Mouse (Mus musculus): ENCODE results near the gene A630095E13Rik.
"Not testable (repeated sequence)": the region's sequence is repeated elsewhere in the genome, so short reads cannot be mapped to it uniquely, and the experiment has no call there.

Gene A630095E13Rik

DNA sequence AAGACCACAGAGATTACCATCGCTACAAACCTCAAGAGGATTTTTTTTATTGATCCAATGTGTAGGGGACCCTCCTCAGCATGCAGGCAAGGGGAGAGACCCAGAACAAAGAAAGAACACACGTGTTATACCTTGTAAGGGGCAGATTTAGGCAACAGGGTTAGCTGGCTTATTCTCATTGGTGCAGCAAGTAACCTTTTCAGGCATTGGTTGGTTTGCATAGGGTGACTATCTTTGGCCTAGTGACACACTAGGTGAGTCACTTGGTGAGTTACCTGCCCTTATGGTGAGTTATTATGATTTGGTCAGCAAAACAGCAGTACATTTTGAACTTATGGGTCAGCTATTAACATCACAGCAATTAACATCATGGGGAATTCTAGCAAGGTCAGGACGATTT is at the start of gene A630095E13Rik:
Gene A630095E13Rik (minus strand): TSS at position 101 of the 400 bp plus-strand sequence.
- DNase-seq (ENCODE audit: low spot score) = not testable (repeated sequence)

DNA sequence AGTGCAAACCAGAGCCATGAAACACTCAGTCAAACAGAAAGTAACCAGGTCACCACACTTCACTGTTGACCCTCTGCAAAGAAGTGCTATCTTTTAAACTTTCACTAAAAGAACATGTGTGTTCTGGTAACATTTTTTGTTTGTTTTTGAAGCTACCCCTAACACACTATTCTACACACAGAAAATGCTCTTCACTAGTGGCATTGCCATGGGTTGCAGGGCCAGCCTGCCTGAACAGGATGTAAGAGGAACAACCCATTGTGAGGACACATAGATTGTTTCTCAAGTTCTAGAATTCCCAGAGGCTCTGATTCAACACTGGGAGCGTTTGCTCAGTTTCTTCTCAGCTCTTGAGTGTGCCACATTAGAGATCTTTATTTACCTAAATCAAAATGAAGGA is 49.7 kb upstream of the A630095E13Rik start, which contains the start of gene Acrv1:
Gene Acrv1 (plus strand): TSS at position 301 of the 400 bp plus-strand sequence.
- no peak for DNase-seq (ENCODE audit: low spot score)

DNA sequence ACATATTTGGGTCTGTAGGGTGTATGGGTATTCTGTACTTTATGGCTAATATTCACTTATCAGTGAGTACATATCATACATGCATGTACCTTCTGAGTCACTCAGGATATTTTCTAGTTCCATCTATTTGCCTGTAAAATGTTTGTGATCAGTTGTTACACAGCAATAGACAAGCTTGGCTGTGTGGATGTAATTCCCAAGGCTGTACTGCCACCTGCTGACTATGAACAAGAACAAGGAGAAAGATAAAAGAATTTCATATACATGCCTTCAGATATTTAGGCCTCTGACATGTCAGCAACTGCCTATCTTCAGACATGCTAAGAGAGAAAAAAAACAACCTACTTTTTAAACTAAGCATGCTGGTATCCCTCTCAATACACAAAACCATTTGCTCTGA is 44.2 kb upstream of the A630095E13Rik start:
- DNase-seq (ENCODE audit: low spot score) = no peak

DNA sequence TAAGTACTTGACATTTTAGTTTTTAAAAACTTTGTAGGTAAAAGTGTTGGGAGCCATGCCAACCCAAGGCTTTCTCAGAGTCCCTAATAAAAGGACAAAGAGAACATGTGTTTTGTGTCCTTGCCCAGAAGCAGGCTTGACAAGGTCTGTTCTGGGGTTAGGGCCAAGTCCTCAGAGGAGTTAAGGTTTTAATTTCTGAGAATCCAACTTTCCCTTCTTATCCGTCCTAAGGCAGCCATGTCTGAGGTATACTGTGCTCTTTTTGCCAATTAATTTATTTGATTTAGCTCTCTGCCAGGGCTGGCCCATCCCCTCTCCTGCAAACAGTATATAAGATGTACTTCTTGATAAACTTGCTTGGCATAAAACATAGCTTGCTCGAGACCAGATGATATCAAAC is 38.2 kb upstream of the A630095E13Rik start:
- DNase-seq (ENCODE audit: low spot score) = no peak
